16 mouse cellular contexts compared by ENCODE assay signal in the genomic region with DNA sequence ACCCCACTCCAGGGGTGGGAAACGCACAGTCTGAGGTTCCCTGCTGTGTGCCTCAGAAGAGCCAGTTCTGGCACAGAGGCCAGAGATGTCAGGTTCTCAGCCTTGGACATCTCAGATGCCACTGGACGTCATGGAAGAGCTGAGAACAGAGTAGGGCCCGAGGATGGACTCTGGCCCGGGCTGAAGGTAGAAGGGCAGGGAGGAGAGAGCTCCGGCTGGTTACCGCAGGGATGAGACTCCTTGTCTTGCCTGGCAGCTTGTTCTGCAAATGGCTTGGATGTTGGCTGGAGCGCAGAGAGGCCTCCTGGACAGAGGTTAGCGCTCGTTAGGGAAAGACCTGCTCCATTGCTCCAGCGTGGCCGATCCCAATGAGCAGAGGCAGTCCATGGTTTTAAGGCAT. TPM values are rescaled to one million over a fixed set of nuclear protein-coding genes. Genes with fewer than 3 reads are reported as not detected.
DNase-seq lines count a peak whose midpoint lies in the region; ATAC-seq lines count a peak whose summit lies in the region.
"Had no signal": no experiment of that assay in that cellular context is flagged by ENCODE, and none has a peak within 500 bp of the region (broad histone marks: within the 10 kb centered on the region; RNA-seq: fewer than 3 reads in every experiment).

No protein-coding gene starts in this region.

- 72% methylated on average over 11 of the region's 11 CpGs for WGBS in embryonic facial prominence, embryonic 13.5 days
- 75% methylated on average over 11 of the region's 11 CpGs for whole genome bisulfite sequencing in kidney, embryonic 14.5 days
- WGBS in limb, embryonic 13.5 days: 62% methylated on average over 11 of the region's 11 CpGs

- DNase-seq in kidney, adult 11 months: peak; percentile 59
- DNase-seq in kidney, postnatal 14 days: no peak
- no peak for DNase-seq in lung, adult 18-20 months
- DNase-seq in spleen, adult 12 weeks (ENCODE audit: low spot score): no peak
- DNase-seq in heart, postnatal 4 days: no peak
- DNase-seq: adrenal gland, postnatal 25 days; heart, postnatal 14 days; thymus, postnatal 14 days had no signal

- no peaks in the 10 kb centered on the region for H3K9me3 ChIP-seq in embryonic facial prominence, embryonic 13.5 days
- 0 out of 2 replicates have a peak, but pooled peaks cover 3% of the 10 kb centered on the region for H3K9me3 ChIP-seq in kidney, embryonic 14.5 days (ENCODE audit: control insufficient read depth, low read length)
- peaks cover 8% of the 10 kb centered on the region for H3K9me3 ChIP-seq in limb, embryonic 13.5 days
- H3K9me3 ChIP-seq: lung, embryonic 15.5 days; midbrain, embryonic 10.5 days had no signal

- H3K36me3 ChIP-seq in embryonic facial prominence, embryonic 13.5 days: 0 out of 2 replicates have a peak, but pooled peaks cover 3% of the 10 kb centered on the region
- H3K36me3 ChIP-seq in kidney, embryonic 14.5 days (ENCODE audit: control insufficient read depth, insufficient read depth, low read length): no peaks in the 10 kb centered on the region
- no peaks in the 10 kb centered on the region; the same call in 1 of the 2 replicates for H3K36me3 ChIP-seq in limb, embryonic 13.5 days
- H3K36me3 ChIP-seq: lung, embryonic 15.5 days had no signal

- no peak for ATAC-seq in embryonic facial prominence, embryonic 13.5 days (ENCODE audit: insufficient number of reproducible peaks, insufficient read depth, low FRiP score, low TSS enrichment, low read depth)
- ATAC-seq in kidney, embryonic 14.5 days (ENCODE audit: low FRiP score, low TSS enrichment): no peak
- ATAC-seq in limb, embryonic 13.5 days (ENCODE audit: low FRiP score, low read depth): 0 out of 2 replicates have a peak, but pooled peaks have one; percentile 6
- ATAC-seq: CD4-positive, CD25-positive, alpha-beta regulatory T cell, adult 4 months had no signal

- 0 out of 2 replicates have a peak overlapping the region, but pooled peaks have one; percentile 6 for H3K9ac ChIP-seq in embryonic facial prominence, embryonic 13.5 days
- H3K9ac ChIP-seq in kidney, embryonic 14.5 days (ENCODE audit: low read depth, low read length): no peak overlapping the region
- H3K9ac ChIP-seq in limb, embryonic 13.5 days: no peak overlapping the region
- H3K9ac ChIP-seq: lung, embryonic 15.5 days had no signal

- H3K4me2 ChIP-seq in embryonic facial prominence, embryonic 13.5 days: no peak overlapping the region
- no peak overlapping the region for H3K4me2 ChIP-seq in kidney, embryonic 14.5 days (replicated peaks; ENCODE audit: low read depth, low read length)
- peak overlapping the region; percentile 49 for H3K4me2 ChIP-seq in limb, embryonic 13.5 days (replicated peaks)
- H3K4me2 ChIP-seq: lung, embryonic 15.5 days had no signal

- H3K27me3 ChIP-seq in embryonic facial prominence, embryonic 13.5 days: no peaks in the 10 kb centered on the region
- H3K27me3 ChIP-seq in kidney, embryonic 14.5 days (ENCODE audit: control insufficient read depth, insufficient read depth, low read length): no peaks in the 10 kb centered on the region
- no peaks in the 10 kb centered on the region for H3K27me3 ChIP-seq in limb, embryonic 13.5 days
- H3K27me3 ChIP-seq: lung, embryonic 15.5 days had no signal

- H3K4me3 ChIP-seq in embryonic facial prominence, embryonic 13.5 days: no peak overlapping the region
- H3K4me3 ChIP-seq in kidney, embryonic 14.5 days (ENCODE audit: low read length): no peak overlapping the region
- no peak overlapping the region for H3K4me3 ChIP-seq in limb, embryonic 13.5 days
- H3K4me3 ChIP-seq: lung, embryonic 15.5 days; midbrain, embryonic 10.5 days; myocyte had no signal

- H3K27ac ChIP-seq in embryonic facial prominence, embryonic 13.5 days: peak overlapping the region; percentile 83
- peak overlapping the region; percentile 10; the same call in 1 of the 2 replicates for H3K27ac ChIP-seq in kidney, embryonic 14.5 days (ENCODE audit: low read depth, low read length)
- H3K27ac ChIP-seq in limb, embryonic 13.5 days: peak overlapping the region; percentile 90
- H3K27ac ChIP-seq: lung, embryonic 15.5 days; midbrain, embryonic 10.5 days had no signal

- peaks cover 29% of the 10 kb centered on the region for H3K4me1 ChIP-seq in embryonic facial prominence, embryonic 13.5 days
- peaks cover 11% of the 10 kb centered on the region for H3K4me1 ChIP-seq in kidney, embryonic 14.5 days (ENCODE audit: control insufficient read depth, insufficient read depth, low read length)
- peaks cover 48% of the 10 kb centered on the region for H3K4me1 ChIP-seq in limb, embryonic 13.5 days

RNA-seq across cellular contexts. Expression of a gene that starts 57.8 kb away (rescaled TPM):
- polyA plus RNA-seq in embryonic facial prominence, embryonic 13.5 days (2015; fragmentation: Nextera tagmentation; extraction: Ambion mirVana): 1.1 and 1.2 TPM in 2 replicates
- polyA plus RNA-seq in kidney, embryonic 14.5 days (2014; fragmentation: Nextera tagmentation; extraction: Ambion mirVana): 0.34 and 0.71 TPM in 2 replicates
- polyA plus RNA-seq in limb, embryonic 13.5 days (2015; fragmentation: Nextera tagmentation; extraction: Ambion mirVana): 1.8 TPM in 2 replicates
- not detected for total RNA-seq in heart, postnatal 4 days (2021)
- total RNA-seq: common myeloid progenitor, adult 5-6 weeks had no signal
- polyA plus RNA-seq: lung, embryonic 15.5 days had no signal

Comparison
In these comparisons a context has a peak if more than half of its experiments do, and no peak if none do; other contexts are left out.
1. H3K27ac ChIP-seq: peak in every context shown above with its lines; median percentile 90 in limb, embryonic 13.5 days; 83 in embryonic facial prominence, embryonic 13.5 days; 10 in kidney, embryonic 14.5 days.